Mouse (Mus musculus) layer of hippocampus, postnatal 25 days (tissue): Measurements from ENCODE around the gene Akr1c18. TPM values are rescaled to one million over a fixed set of nuclear protein-coding genes. Genes with fewer than 3 reads are reported as not detected.
"Not testable (repeated sequence)": the region's sequence is repeated elsewhere in the genome, so short reads cannot be mapped to it uniquely, and the experiment has no call there.

Experiments
- DNase-seq, 2 experiments: peaks; one replicate each; pipeline ENCODE4 v3.0.0; 2022; ENCODE audit warnings: mixed read lengths in 2 of 2, low spot score in 1 of 2; ENCODE audit errors: extremely low spot score in 1 of 2
- total RNA-seq, 2 experiments: library from RNA; stranded (reverse); gene quantifications; 2 replicates each; pipeline ENCODE4 v1.2.3; 2021

The Akr1c18 gene
- 1 to 10 TPM; 2.9 to 3.4 TPM for total RNA-seq

GRCm38 (mm10) chr13:4150518-4150917, at the start of gene Akr1c18:
Gene Akr1c18 (minus strand): TSS chr13:4150654.
- no peak for DNase-seq

GRCm38 (mm10) chr13:4192511-4192910, 42.1 kb upstream of the Akr1c18 start:
- DNase-seq: no peak

GRCm38 (mm10) chr13:4190904-4191303, 40.5 kb upstream of the Akr1c18 start, which contains the start of gene Akr1c13:
Gene Akr1c13 (plus strand): TSS chr13:4191150.
- DNase-seq: no peak

- DNase-seq: no peak
These were observed 37.7 kb upstream of the Akr1c18 start for GRCm38 (mm10) chr13:4188174-4188573.

GRCm38 (mm10) chr13:4186641-4187411, 36.4 kb upstream of the Akr1c18 start:
- not testable (repeated sequence) for DNase-seq

GRCm38 (mm10) chr13:4183116-4183515, 32.7 kb upstream of the Akr1c18 start:
- DNase-seq: no peak

GRCm38 (mm10) chr13:4181321-4181720, 30.9 kb upstream of the Akr1c18 start:
- DNase-seq: not testable (repeated sequence)

GRCm38 (mm10) chr13:4172978-4173377, 22.5 kb upstream of the Akr1c18 start:
- no peak for DNase-seq

- no peak for DNase-seq
These were observed 17.6 kb upstream of the Akr1c18 start for GRCm38 (mm10) chr13:4168006-4168405.

- no peak for DNase-seq
These were observed 4.8 kb upstream of the Akr1c18 start for GRCm38 (mm10) chr13:4155286-4155685.

GRCm38 (mm10) chr13:4153593-4153992, 3.1 kb upstream of the Akr1c18 start:
- no peak for DNase-seq

- DNase-seq: no peak
These were observed 2.5 kb upstream of the Akr1c18 start for GRCm38 (mm10) chr13:4152908-4153307.

GRCm38 (mm10) chr13:4144261-4144660, 6.2 kb downstream of the Akr1c18 start:
- no peak for DNase-seq

GRCm38 (mm10) chr13:4133070-4133469, 17.4 kb downstream of the Akr1c18 start:
- peak in 1 of 2 experiments; percentile 30 for DNase-seq

- no peak for DNase-seq
These were observed 18.7 kb downstream of the Akr1c18 start for GRCm38 (mm10) chr13:4131721-4132120.

GRCm38 (mm10) chr13:4131317-4131716, 19.1 kb downstream of the Akr1c18 start:
- DNase-seq: no peak

- peak in 1 of 2 experiments; percentile 5 for DNase-seq
These were observed 21.4 kb downstream of the Akr1c18 start for GRCm38 (mm10) chr13:4129100-4129499.

GRCm38 (mm10) chr13:4125846-4126245, 24.6 kb downstream of the Akr1c18 start:
- not testable (repeated sequence) for DNase-seq

GRCm38 (mm10) chr13:4124471-4124870, 26.0 kb downstream of the Akr1c18 start:
- DNase-seq: not testable (repeated sequence)

GRCm38 (mm10) chr13:4123146-4123545, 27.3 kb downstream of the Akr1c18 start:
- no peak for DNase-seq

- no peak for DNase-seq
These were observed 31.1 kb downstream of the Akr1c18 start for GRCm38 (mm10) chr13:4119181-4119904.
